Mouse (Mus musculus) megakaryocyte, embryonic 14.5 days (primary cell): ENCODE measurements around the gene Mcm7. TPM values are rescaled to one million over a fixed set of nuclear protein-coding genes. Genes with fewer than 3 reads are reported as not detected.

Experiments
- H3K27me3 ChIP-seq: replicated peaks from 2 replicates; pipeline ENCODE3; 2012; ENCODE audit warnings: inconsistent platforms
- H3K36me3 ChIP-seq: replicated peaks from 2 replicates; pipeline ENCODE3; 2012; ENCODE audit warnings: low read length, inconsistent platforms, mixed read lengths
- H3K4me1 ChIP-seq: 2 replicates; pipeline ENCODE4 v1.6.1; 2012; ENCODE audit warnings: inconsistent platforms
- H3K4me3 ChIP-seq: replicated peaks from 2 replicates; pipeline ENCODE3; 2012; ENCODE audit warnings: moderate library complexity, mild to moderate bottlenecking, inconsistent platforms
- H3K9me3 ChIP-seq: 2 replicates; pipeline ENCODE4 v1.6.1; 2012; ENCODE audit warnings: inconsistent platforms
- FLI1 ChIP-seq: IDR thresholded peaks from 2 replicates; pipeline ENCODE4 v1.6.1; 2012; ENCODE audit warnings: low read length, inconsistent platforms, mixed read lengths
- GATA1 ChIP-seq: IDR thresholded peaks from 3 replicates; pipeline ENCODE4 v1.6.1; 2012; ENCODE audit warnings: mixed read lengths, low read length, inconsistent platforms, borderline replicate concordance
- polyA plus RNA-seq: library from polyadenylated mRNA; stranded (reverse); fragments of >175 nt; gene quantifications from 2 replicates; pipeline ENCODE4 v1.2.3, GENCODE M21; 2012; ENCODE audit warnings: low replicate concordance; ENCODE audit not compliant: insufficient read depth

The Mcm7 gene
- polyA plus RNA-seq, 1 experiment, result 10.6 TPM

DNA sequence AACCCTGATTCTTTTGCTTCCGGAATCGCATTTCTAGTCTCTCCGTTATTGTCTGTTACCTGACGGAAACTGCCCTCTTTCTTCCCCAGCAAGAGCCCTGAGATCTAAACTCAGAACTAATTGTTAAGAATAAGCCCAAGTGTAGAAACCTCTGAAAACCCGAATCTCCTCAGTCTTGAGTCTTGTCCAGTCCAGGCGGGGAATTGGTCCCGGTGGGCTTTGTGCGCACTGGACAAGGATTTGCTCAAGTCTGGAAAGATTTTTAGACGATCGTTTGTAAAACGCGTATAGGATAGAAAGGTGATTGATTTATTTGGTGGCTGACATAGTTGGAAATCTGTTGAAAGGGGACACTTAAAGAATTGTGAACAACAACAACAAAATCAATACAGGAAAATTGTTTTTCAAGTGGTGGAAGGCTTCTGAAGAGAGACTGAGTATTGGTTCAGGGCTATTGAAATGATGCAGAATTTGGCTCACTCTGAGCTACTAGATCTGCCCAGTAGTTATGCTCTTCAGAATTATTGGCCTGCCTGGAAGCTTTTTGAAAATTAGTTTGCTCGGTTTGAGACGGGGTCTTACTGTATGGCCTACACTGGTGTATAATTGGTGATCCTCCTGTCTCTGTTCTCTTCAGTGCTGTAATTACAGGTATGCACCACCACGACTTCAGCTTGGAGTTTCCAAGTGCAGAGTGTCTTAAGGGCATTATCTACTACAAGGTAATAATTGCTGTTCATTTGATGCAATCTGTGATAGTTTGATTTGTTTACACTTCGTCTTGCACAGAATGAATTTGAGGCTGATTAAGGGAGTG is 54.8 kb downstream of the Mcm7 start:
- Histone ChIP-seq H3K36me3 (peaks cover 5% of the 10 kb centered on the region), H3K9me3 (no peaks in the 10 kb centered on the region), H3K4me3 (peak overlapping the region; percentile 93), H3K4me1 (peaks cover 27% of the 10 kb centered on the region), H3K27me3 (no peaks in the 10 kb centered on the region)
- TF ChIP-seq GATA1 (no peak), FLI1 (no peak)

DNA sequence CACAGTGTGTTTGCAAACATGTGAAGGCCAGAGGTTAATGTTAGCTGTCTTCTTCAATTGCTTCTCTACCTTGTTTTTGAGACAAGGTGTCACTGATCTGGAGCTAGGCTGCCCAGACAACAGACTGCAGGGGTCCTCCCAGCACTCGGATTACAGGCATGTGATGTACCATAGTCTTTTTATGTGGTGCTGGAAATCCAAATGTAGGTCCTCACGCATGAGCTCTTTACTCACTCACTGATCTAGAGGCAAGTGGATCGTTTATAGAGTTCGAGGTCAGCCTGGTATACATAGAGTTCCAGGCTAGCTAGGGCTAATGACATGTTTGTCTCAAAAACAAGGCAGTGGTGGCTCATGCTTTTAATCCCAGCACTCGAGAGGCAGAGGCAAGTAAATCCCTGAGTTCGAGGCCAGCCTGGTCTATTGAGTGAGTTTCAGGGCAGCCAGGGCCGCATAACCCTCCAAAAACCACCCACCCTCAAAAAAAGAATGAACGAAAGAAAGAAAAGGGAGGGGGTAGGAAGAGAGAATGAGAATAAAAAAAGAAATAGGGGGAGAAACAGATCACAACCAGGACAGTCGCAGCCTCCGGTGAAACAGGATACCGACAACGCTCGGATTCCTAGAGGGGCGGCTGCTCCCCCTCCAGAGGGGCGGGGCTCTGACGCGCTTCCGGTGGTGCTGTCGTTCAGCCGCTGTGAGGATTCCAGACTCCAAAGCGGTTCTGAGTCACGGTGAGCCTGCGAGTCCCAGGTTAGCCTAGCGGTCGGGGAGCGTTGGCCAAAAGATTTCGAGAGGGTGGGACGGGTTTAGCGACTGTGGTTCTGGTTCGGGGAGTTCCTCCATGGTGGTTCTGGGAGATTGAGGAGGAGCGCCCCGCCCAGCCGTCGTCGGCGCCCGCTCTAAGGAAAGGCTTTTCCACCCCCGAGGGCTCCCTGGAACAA is 55.7 kb downstream of the Mcm7 start, which contains the start of gene Zscan21:
Zscan21 (plus strand) TSS at position 649 of the 944 bp plus-strand sequence.
- H3K27me3 ChIP-seq, result no peaks in the 10 kb centered on the region
- TF ChIP-seq GATA1, result no peak
- TF ChIP-seq FLI1, result 0 out of 2 replicates have a peak, but pooled peaks have one; percentile 22

More for the DNA sequence above, 55.7 kb downstream of the Mcm7 start, which contains the start of gene Zscan21:
- peaks cover 27% of the 10 kb centered on the region for H3K4me1 ChIP-seq
- H3K9me3 ChIP-seq, result no peaks in the 10 kb centered on the region
- H3K36me3 ChIP-seq, result peaks cover 5% of the 10 kb centered on the region
- H3K4me3 ChIP-seq, result peak within 1 kb of the TSS; percentile 93

Other genes starting within 250 kb of the Mcm7 start
- gene Gjc3, start 209.3 kb downstream of the Mcm7 start, polyA plus RNA-seq, result 0.68 TPM in 1 of 2 replicates, not detected in the other
- gene Azgp1, start 190.9 kb downstream of the Mcm7 start, polyA plus RNA-seq, result not detected in 2 replicates
- gene Smok3a, start 151.2 kb downstream of the Mcm7 start, polyA plus RNA-seq, result not detected in 2 replicates
- 0.06 TPM in 1 of 2 replicates, not detected in the other for gene Smok3b, start 151.0 kb downstream of the Mcm7 start, polyA plus RNA-seq
- gene Smok3c, start 119.2 kb downstream of the Mcm7 start, polyA plus RNA-seq, result not detected in 2 replicates
- 0.38 TPM in 1 of 2 replicates, not detected in the other for gene Zkscan1, start 87.3 kb downstream of the Mcm7 start, polyA plus RNA-seq
- gene Zscan21, start 55.5 kb downstream of the Mcm7 start, polyA plus RNA-seq, result 0.86 TPM in 1 of 2 replicates, not detected in the other
- 0.13 TPM in 1 of 2 replicates, not detected in the other for gene Zfp113, start 16.7 kb downstream of the Mcm7 start, polyA plus RNA-seq
- gene Cops6, start 11.4 kb downstream of the Mcm7 start, polyA plus RNA-seq, result 18.0 and 85.5 TPM in 2 replicates
- gene Ap4m1, start 420 bp downstream of the Mcm7 start, polyA plus RNA-seq, result 5.5 and 7.4 TPM in 2 replicates
- 21.9 and 50.3 TPM in 2 replicates for gene Taf6, start 15.0 kb upstream of the Mcm7 start, polyA plus RNA-seq
- gene Cnpy4, start 15.1 kb upstream of the Mcm7 start, polyA plus RNA-seq, result 1.8 and 2.1 TPM in 2 replicates
- gene Mblac1, start 21.9 kb upstream of the Mcm7 start, polyA plus RNA-seq, result 3.8 TPM in 1 of 2 replicates, not detected in the other
- 0.40 TPM in 1 of 2 replicates, not detected in the other for gene Nxpe5, start 53.5 kb upstream of the Mcm7 start, polyA plus RNA-seq
- 61.6 and 131 TPM in 2 replicates for gene Lamtor4, start 83.1 kb upstream of the Mcm7 start, polyA plus RNA-seq
- gene BC037034, start 91.6 kb upstream of the Mcm7 start, polyA plus RNA-seq, result 49.9 and 62.5 TPM in 2 replicates
- not detected in 2 replicates for gene Gal3st4, start 100.4 kb upstream of the Mcm7 start, polyA plus RNA-seq
- gene Gm43720, start 107.5 kb upstream of the Mcm7 start, polyA plus RNA-seq, result not detected in 2 replicates
- gene Gpc2, start 107.6 kb upstream of the Mcm7 start, polyA plus RNA-seq, result 2.6 and 3.1 TPM in 2 replicates
- gene Stag3, start 107.8 kb upstream of the Mcm7 start, polyA plus RNA-seq, result 0.66 and 9.2 TPM in 2 replicates
- gene Pvrig, start 169.5 kb upstream of the Mcm7 start, polyA plus RNA-seq, result not detected in 2 replicates